Mouse (Mus musculus) left cerebral cortex, postnatal 36 days (tissue): Measurements from ENCODE around the gene Nomo1. TPM values are rescaled to one million over a fixed set of nuclear protein-coding genes. Genes with fewer than 3 reads are reported as not detected.
A peak's percentile ranks its signal among the peaks of the same experiment; 100 is the strongest.

Source experiments
- DNase-seq, 2 experiments: peaks; one replicate each; pipeline ENCODE4 v3.0.0; 2021 to 2022; ENCODE audit warnings: low spot score in 2 of 2, mixed read lengths in 1 of 2
- intact Hi-C: fragments of 180-260 bp; cut with DNase I; formaldehyde crosslinking; loops from one replicate; pipeline ENCODE4 v1.15.1; 2025
- total RNA-seq, 2 experiments: library from RNA; stranded (reverse); gene quantifications; 2 replicates each; pipeline ENCODE4 v1.2.3; 2021

The Nomo1 gene
- total RNA-seq, 2 experiments from 2014 or later, result 103 to 113 TPM

- intact Hi-C loops, result no loop called here
- no peak for DNase-seq
These were observed 96.1 kb downstream of the Nomo1 start for GRCm38 (mm10) chr7:46129463-46130179.

DNA sequence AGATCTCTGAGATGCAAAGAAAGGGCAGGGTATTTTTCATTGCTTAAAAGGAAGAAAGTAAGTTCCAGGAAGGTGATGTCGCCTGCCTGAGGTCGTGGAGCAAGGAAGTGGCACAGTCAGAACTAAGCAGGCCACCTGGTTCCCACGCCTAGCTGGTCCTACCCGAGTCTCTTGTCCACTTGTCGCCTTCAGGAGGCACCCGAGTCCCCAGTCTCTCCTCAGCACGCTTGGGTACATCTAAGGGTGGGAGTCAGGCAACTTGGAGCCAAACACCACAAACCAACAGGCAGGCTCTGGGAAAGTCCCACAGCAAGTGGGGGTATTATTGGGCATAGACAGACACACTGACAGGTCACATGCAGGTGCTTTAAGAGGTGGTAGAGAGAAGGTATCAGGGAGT lies 97.2 kb downstream of the Nomo1 start:
- no peak for DNase-seq
- intact Hi-C loops, result no loop called here

DNA sequence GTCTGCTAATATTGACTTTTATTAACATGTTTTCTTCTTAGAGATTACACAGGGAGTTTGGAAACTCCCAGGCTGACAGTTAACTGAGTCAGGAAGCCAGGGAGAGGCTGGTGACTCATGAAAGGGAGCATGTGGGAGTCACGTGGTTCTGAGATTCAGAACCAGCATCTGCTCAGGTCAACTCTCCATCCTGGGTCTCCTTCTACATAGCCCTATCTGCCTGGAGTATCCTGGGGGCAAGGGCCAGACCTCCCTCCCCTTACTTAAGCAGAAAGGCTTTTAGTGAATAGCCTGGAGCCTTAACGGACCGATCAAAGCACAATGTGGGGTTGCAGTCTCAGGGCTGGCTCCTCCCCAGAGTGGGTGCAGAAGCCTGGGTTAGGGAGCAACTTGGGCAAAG lies 97.8 kb downstream of the Nomo1 start:
- intact Hi-C loops, result no loop called here
- peak; percentile 49 to 50 for DNase-seq

DNA sequence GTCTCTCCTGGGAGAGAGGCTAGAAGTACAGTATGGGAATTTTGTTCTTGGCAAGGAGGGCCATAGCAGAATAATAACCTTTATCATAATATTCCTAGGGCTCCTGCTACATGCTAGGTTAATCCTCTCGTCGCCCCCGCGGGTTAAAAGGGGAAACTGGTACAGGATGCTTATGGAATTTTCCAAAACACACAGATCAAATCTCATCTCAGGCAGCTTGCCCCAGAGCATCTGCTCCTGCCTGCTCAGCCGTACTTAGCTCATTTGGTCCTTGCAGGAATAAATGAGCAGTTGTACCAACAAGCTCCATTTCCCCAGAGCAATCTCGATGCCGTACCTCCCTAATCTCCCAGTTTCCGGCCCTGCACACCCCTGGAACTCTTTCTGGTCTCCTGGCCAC lies 98.3 kb downstream of the Nomo1 start:
- intact Hi-C loops, result no loop called here
- DNase-seq, result peak; percentile 44 to 51

GRCm38 (mm10) chr7:46132229-46132628 lies 98.7 kb downstream of the Nomo1 start:
- no peak for DNase-seq
- intact Hi-C loops, result no loop called here

Other genes starting within 250 kb of the Nomo1 start
- 100 to 1,000 TPM; 225 to 267 TPM for gene Lmtk3, start 250.0 kb upstream of the Nomo1 start, total RNA-seq
- 10 to 100 TPM; 11.4 to 13.8 TPM for gene Sult2b1, start 249.0 kb upstream of the Nomo1 start, total RNA-seq
- gene Cyth2, start 219.1 kb upstream of the Nomo1 start, total RNA-seq, result 100 to 1,000 TPM; 199 to 210 TPM
- 1 to 10 TPM; 2.3 to 3.0 TPM for gene Kcnj14, start 208.9 kb upstream of the Nomo1 start, total RNA-seq
- gene Grwd1, start 202.8 kb upstream of the Nomo1 start, total RNA-seq, result 10 to 100 TPM; 19.5 to 21.0 TPM
- 10 to 100 TPM; 71.0 to 80.0 TPM for gene Kdelr1, start 160.9 kb upstream of the Nomo1 start, total RNA-seq
- 10 to 100 TPM; 10.2 to 12.3 TPM for gene Grin2d, start 155.3 kb upstream of the Nomo1 start, total RNA-seq
- not detected for gene Syngr4, start 137.0 kb upstream of the Nomo1 start, total RNA-seq
- 10 to 100 TPM; 21.8 to 22.0 TPM for gene Tmem143, start 136.8 kb upstream of the Nomo1 start, total RNA-seq
- gene Emp3, start 112.3 kb upstream of the Nomo1 start, total RNA-seq, result 1 to 10 TPM; 2.9 to 4.1 TPM
- gene Ccdc114, start 109.6 kb upstream of the Nomo1 start, total RNA-seq, result 1 to 10 TPM; 2.3 to 2.9 TPM
- 1 to 10 TPM; 1.6 to 3.8 TPM for gene Abcc6, start 3.4 kb upstream of the Nomo1 start, total RNA-seq
- gene Kcnj11, start 67.1 kb downstream of the Nomo1 start, total RNA-seq, result 10 to 100 TPM; 41.3 to 44.6 TPM
- 10 to 100 TPM; 36.5 to 37.3 TPM for gene Abcc8, start 146.3 kb downstream of the Nomo1 start, total RNA-seq
- gene Ush1c, start 204.8 kb downstream of the Nomo1 start, total RNA-seq, result under 1 TPM; 0.11 to 0.35 TPM
- under 1 TPM; 0.07 to 0.10 TPM for gene Otog, start 207.3 kb downstream of the Nomo1 start, total RNA-seq